Mouse (Mus musculus): Measurements from ENCODE around the gene Ankrd39. TPM values are rescaled to one million over a fixed set of nuclear protein-coding genes. Genes with fewer than 3 reads are reported as not detected.

The Ankrd39 gene
- polyA plus RNA-seq, 1 experiment from 2014 or later = 1.6 TPM

- Histone ChIP-seq H3K27ac (no peak overlapping the region), H3K4me3 (ENCODE audit: inconsistent target) (no peak overlapping the region), H3K36me3 (ENCODE audit: inconsistent target) (no peaks in the 10 kb centered on the region), H3K79me2 (ENCODE audit: inconsistent target) (no peaks in the 10 kb centered on the region; the same call in 1 of the 2 replicates)
- WGBS (ENCODE audit: missing documents) = 96% methylated on average over 6 of the region's 6 CpGs
Observed at GRCm38 (mm10) chr1:36489661-36490060, 57.6 kb downstream of the Ankrd39 start.

Other genes starting within 250 kb of the Ankrd39 start
- 4.5 to 30.1 TPM (median 23.6 TPM) in 3 replicates for gene Arid5a, start 239.7 kb downstream of the Ankrd39 start, polyA plus RNA-seq (2018)
- 16.0 to 20.0 TPM (median 18.9 TPM) in 3 replicates for gene Kansl3, start 178.3 kb downstream of the Ankrd39 start, polyA plus RNA-seq (2018)
- not detected in 3 replicates for gene Fer1l5, start 175.2 kb downstream of the Ankrd39 start, polyA plus RNA-seq (2018)
- 14.9 to 17.7 TPM (median 17.1 TPM) in 3 replicates for gene Lman2l, start 102.2 kb downstream of the Ankrd39 start, polyA plus RNA-seq (2018)
- gene Cnnm4, start 75.8 kb downstream of the Ankrd39 start, polyA plus RNA-seq (2018) = 2.9 to 3.6 TPM (median 3.0 TPM) in 3 replicates
- gene Cnnm3, start 35.6 kb downstream of the Ankrd39 start, polyA plus RNA-seq (2018) = 6.7 to 14.7 TPM (median 6.8 TPM) in 3 replicates
- 1.3 to 4.4 TPM (median 1.6 TPM) in 3 replicates for gene Ankrd23, start 10.6 kb downstream of the Ankrd39 start, polyA plus RNA-seq (2018)
- gene Gm42417, start 8.0 kb downstream of the Ankrd39 start, polyA plus RNA-seq (2018) = 0.11 TPM in 1 of 3 replicates, not detected in the others
- gene Sema4c, start 10.9 kb upstream of the Ankrd39 start, polyA plus RNA-seq (2018) = 1.1 to 9.2 TPM (median 3.1 TPM) in 3 replicates
- not detected in 3 replicates for gene Fam178b, start 135.7 kb upstream of the Ankrd39 start, polyA plus RNA-seq (2018)
- 151 to 228 TPM (median 160 TPM) in 3 replicates for gene Cox5b, start 144.0 kb upstream of the Ankrd39 start, polyA plus RNA-seq (2018)
- not detected in 3 replicates for gene 4933424G06Rik, start 162.7 kb upstream of the Ankrd39 start, polyA plus RNA-seq (2018)
- gene Actr1b, start 167.0 kb upstream of the Ankrd39 start, polyA plus RNA-seq (2018) = 43.0 to 46.2 TPM (median 44.1 TPM) in 3 replicates
- not detected in 3 replicates for gene Zap70, start 214.4 kb upstream of the Ankrd39 start, polyA plus RNA-seq (2018)

All from macrophage (primary cell).